Mouse (Mus musculus) heart, adult 2 months (tissue): ENCODE data around the gene Gm572.

Experiments
- CTCF ChIP-seq: fragments of 200-600 bp; IDR thresholded peaks from 2 replicates; pipeline ENCODE4 v1.8.1; 2022; ENCODE audit warnings: antibody characterized with exemption, mild to moderate bottlenecking, moderate library complexity
- EP300 ChIP-seq: fragments of 200-500 bp; IDR thresholded peaks from 2 replicates; pipeline ENCODE4 v1.6.1; 2011; ENCODE audit warnings: low read depth, low read length, control low read depth; ENCODE audit not compliant: insufficient read depth
- POLR2A ChIP-seq: fragments of 200-500 bp; IDR thresholded peaks from 2 replicates; pipeline ENCODE4 v1.6.1; 2011; ENCODE audit warnings: mild to moderate bottlenecking, low read depth, low read length, control low read depth; ENCODE audit not compliant: insufficient read depth

DNA sequence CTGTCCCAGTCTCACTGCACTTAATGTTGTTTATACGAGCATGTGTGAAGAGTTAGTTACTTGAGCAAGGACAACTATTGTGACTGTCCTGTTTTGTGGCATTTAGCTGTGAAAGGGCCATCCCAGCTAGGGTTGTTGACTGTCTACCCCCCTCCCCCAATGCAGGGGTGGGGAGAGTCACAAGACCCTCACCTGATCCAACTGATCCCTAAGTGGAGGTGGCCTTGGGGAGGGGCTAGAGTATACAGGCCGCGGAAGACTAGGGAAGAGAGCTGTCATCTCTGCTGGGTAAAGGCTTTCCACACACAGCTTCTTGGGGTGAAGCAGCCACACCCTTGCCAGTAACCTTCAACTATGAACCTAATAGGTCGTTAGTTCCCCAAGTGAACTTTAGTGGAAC, 42.8 kb upstream of the Gm572 start:
- no peak for TF ChIP-seq POLR2A
- no peak for TF ChIP-seq CTCF
- TF ChIP-seq EP300: no peak
